Mouse (Mus musculus): ENCODE data around the gene Plekho2. TPM values are rescaled to one million over a fixed set of nuclear protein-coding genes. Genes with fewer than 3 reads are reported as not detected.

Gene Plekho2
- polyA plus RNA-seq (2015; fragmentation: Nextera tagmentation; extraction: Ambion mirVana), result 5.6 and 5.9 TPM in 2 replicates

GRCm38 (mm10) chr9:65579781-65580371 lies at the start of gene Plekho2:
Plekho2 (minus strand) TSS chr9:65580040.
- Histone ChIP-seq H3K4me2 (replicated peaks) (peak within 1 kb of the TSS; percentile 70), H3K4me1 (replicated peaks) (peaks cover 45% of the 10 kb centered on the region), H3K27me3 (no peaks in the 10 kb centered on the region), H3K27ac (peak within 1 kb of the TSS; percentile 74), H3K9me3 (no peaks in the 10 kb centered on the region), H3K9ac (replicated peaks) (peak within 1 kb of the TSS; percentile 69), H3K36me3 (no peaks in the 10 kb centered on the region), H3K4me3 (replicated peaks) (peak within 1 kb of the TSS; percentile 55)
- WGBS, result under 1% methylated on average over 45 of the region's 45 CpGs
- ATAC-seq, result peak; percentile 93

DNA sequence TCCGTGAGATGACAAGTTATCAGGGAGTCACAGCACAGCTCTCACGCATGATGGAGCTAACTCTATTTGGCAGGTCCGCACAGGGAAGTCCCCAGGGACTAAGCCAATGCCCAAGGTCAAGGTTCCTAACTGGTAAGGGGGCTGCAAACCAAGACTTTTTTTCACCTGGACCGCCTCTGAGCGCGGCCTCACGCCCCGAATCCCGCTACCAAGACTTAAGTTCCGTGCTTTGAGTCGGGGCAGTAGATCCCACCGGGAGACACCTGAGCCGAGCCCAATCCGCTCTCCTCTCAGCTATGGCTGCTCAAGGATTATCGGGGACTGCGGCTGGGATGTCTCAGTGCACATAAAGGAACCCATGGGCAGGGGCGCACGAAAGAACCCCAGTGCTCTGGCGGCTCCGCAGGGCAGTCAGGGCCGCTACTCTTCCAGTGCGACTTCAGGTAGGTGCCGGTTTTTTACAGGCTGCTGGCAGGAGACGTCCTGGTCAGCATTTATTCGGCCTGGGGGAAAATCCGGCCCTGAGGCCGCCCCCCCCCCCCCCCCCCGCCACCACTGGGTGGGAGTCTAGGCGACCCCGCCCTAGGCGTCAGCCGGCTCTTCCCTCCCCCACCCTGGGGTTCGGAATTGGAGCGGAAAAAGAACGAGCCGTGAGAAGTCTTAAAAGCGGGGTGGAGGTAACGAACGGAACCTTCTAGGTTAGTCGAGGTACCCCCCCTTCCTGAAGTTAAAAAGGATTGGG lies 49.4 kb upstream of the Plekho2 start, which contains the start of gene Rbpms2:
TSS of gene Rbpms2 (plus strand) at position 624 of the 742 bp plus-strand sequence.
- peaks cover 25% of the 10 kb centered on the region for H3K4me1 ChIP-seq (replicated peaks)
- H3K9me3 ChIP-seq, result no peaks in the 10 kb centered on the region
- H3K4me3 ChIP-seq (replicated peaks), result peak within 1 kb of the TSS; percentile 61
- 0 out of 2 replicates have a peak, but pooled peaks have one; percentile 32 for ATAC-seq
- 1% methylated on average over 38 of the region's 40 CpGs for WGBS
- H3K9ac ChIP-seq (replicated peaks), result peak within 1 kb of the TSS; percentile 69
- peaks cover 69% of the 10 kb centered on the region for H3K27me3 ChIP-seq
- peak within 1 kb of the TSS; percentile 98 for H3K4me2 ChIP-seq (replicated peaks)
- no peak within 1 kb of the TSS for H3K27ac ChIP-seq
- H3K36me3 ChIP-seq, result no peaks in the 10 kb centered on the region

DNA sequence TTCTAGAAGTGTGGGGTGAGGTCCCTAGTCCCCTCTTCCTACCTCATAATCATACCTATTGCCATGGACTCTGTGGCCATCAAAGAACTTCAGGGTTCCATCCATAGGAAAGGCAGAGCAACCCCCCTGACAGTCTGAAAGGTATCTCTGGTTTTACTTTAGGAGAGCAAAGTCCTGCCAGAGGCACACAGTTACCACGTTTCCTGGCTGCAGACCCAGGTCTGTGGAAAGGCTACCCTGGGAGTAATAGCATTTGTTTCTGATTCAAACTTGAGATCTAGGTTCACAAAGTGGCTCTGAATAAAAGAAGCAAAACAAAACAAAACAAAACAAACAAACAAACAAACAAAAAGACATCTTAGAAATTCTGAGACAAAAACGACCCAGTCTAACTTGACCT lies 44.4 kb upstream of the Plekho2 start:
- peaks cover 7% of the 10 kb centered on the region for H3K4me1 ChIP-seq (replicated peaks)
- H3K9me3 ChIP-seq, result no peaks in the 10 kb centered on the region
- no peak overlapping the region for H3K27ac ChIP-seq
- peaks cover 23% of the 10 kb centered on the region for H3K27me3 ChIP-seq
- H3K4me2 ChIP-seq (replicated peaks), result no peak overlapping the region
- 86% methylated on average over 2 of the region's 2 CpGs for WGBS
- no peak overlapping the region for H3K9ac ChIP-seq (replicated peaks)
- no peak overlapping the region for H3K4me3 ChIP-seq (replicated peaks)
- H3K36me3 ChIP-seq, result no peaks in the 10 kb centered on the region
- no peak for ATAC-seq

DNA sequence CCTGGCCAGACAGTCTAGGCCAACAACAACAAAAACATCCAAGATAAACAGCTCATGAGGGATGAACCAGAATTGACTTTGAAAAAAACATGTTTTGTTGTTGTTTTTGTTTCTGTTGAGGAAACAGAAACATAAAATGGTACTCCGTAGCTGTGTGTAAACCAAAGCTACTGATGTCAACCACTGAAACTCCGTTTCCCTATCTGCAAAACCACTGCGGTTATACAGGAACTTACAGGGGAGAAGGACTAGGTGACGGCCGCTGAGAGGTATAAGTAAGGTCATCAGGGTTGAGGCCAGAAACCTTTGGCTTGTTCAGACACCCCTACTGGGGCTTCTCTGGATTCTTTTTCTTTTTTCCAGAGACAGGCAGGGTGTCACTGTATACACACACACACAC lies 43.0 kb upstream of the Plekho2 start:
- Histone ChIP-seq H3K9ac (replicated peaks) (no peak overlapping the region), H3K27ac (no peak overlapping the region), H3K4me3 (replicated peaks) (no peak overlapping the region), H3K36me3 (no peaks in the 10 kb centered on the region), H3K27me3 (peaks cover 9% of the 10 kb centered on the region), H3K9me3 (no peaks in the 10 kb centered on the region), H3K4me2 (replicated peaks) (no peak overlapping the region), H3K4me1 (replicated peaks) (no peaks in the 10 kb centered on the region)
- ATAC-seq, result no peak
- whole genome bisulfite sequencing, result 93% methylated on average over 5 of the region's 5 CpGs

DNA sequence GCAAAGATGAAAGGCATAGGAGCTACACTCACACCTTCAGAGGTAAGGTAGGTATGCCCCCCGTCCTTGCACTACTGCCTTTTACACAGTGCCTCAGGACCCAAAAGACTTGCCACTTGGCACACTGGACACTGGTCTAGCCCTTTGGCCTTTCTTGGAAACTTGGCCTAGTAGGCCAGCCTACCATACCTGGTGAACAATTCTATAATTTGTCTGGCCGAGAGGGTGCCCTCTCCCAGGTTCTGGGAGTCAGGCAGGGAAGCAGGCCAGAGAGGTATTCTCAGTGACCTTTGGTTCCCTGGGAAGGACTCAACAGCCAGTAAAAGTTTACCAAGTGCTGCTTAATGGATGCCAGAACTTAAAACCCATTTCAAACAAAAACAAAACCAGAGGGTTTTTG lies 41.8 kb upstream of the Plekho2 start:
- 78% methylated on average over 2 of the region's 2 CpGs for WGBS
- Histone ChIP-seq H3K4me3 (replicated peaks) (no peak overlapping the region), H3K9ac (replicated peaks) (no peak overlapping the region), H3K27ac (no peak overlapping the region), H3K4me1 (replicated peaks) (no peaks in the 10 kb centered on the region), H3K36me3 (no peaks in the 10 kb centered on the region), H3K4me2 (replicated peaks) (no peak overlapping the region), H3K9me3 (no peaks in the 10 kb centered on the region), H3K27me3 (no peaks in the 10 kb centered on the region; the same call in 1 of the 2 replicates)
- ATAC-seq, result no peak

GRCm38 (mm10) chr9:65621196-65621595 lies 41.4 kb upstream of the Plekho2 start:
- no peaks in the 10 kb centered on the region for H3K9me3 ChIP-seq
- no peak overlapping the region for H3K9ac ChIP-seq (replicated peaks)
- H3K36me3 ChIP-seq, result no peaks in the 10 kb centered on the region
- no peak for ATAC-seq
- no peaks in the 10 kb centered on the region for H3K4me1 ChIP-seq (replicated peaks)
- H3K4me2 ChIP-seq (replicated peaks), result no peak overlapping the region
- 89% methylated on average over 4 of the region's 4 CpGs for WGBS
- no peak overlapping the region for H3K27ac ChIP-seq
- no peaks in the 10 kb centered on the region; the same call in 1 of the 2 replicates for H3K27me3 ChIP-seq
- no peak overlapping the region for H3K4me3 ChIP-seq (replicated peaks)

DNA sequence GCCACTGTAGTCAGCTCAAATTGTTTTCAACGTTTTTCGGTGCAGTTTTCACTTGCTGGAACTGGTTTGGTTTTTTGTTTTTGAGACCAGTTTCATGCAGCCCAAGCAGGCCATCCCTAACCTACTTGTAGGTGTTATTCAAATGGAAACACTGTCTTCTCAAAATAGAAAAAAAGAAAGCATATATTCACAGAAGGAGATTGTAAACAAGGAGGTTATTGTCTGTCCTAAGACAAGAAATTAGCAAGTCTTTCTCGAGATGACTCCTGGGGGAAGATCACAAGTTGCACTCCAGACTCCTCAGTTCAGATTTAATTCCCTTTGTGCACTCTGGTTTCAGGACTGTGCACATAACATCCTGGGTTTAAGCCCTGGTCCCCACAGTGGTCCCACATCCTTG lies 39.5 kb upstream of the Plekho2 start:
- Histone ChIP-seq H3K4me1 (replicated peaks) (no peaks in the 10 kb centered on the region), H3K9me3 (no peaks in the 10 kb centered on the region), H3K36me3 (no peaks in the 10 kb centered on the region), H3K9ac (replicated peaks) (no peak overlapping the region), H3K4me2 (replicated peaks) (no peak overlapping the region), H3K4me3 (replicated peaks) (no peak overlapping the region), H3K27ac (no peak overlapping the region), H3K27me3 (no peaks in the 10 kb centered on the region)
- 64% methylated on average over 3 of the region's 3 CpGs for WGBS
- ATAC-seq, result no peak

DNA sequence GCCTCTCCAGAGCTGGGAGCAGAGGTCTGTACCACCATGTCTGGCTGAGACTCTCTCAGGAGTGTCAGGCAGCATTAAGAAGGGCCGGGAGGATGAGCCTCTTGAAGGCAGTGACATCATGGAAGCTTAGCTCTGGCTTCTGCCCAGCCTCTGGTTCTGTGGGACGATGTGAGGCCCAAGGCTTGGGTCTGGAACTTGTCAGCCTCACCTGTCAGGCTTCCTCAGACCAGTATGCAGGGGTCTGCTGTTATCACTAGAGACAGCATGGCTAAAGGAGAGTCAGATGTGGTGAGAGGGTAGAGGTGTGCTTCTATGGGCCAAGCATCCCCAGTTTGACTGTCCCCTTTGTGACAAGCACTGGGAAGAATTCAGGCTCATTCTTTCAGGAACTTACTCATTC lies 33.3 kb upstream of the Plekho2 start:
- H3K9me3 ChIP-seq, result no peaks in the 10 kb centered on the region
- H3K9ac ChIP-seq (replicated peaks), result no peak overlapping the region
- WGBS, result 45% methylated on average over 2 of the region's 2 CpGs
- no peak overlapping the region for H3K27ac ChIP-seq
- no peaks in the 10 kb centered on the region for H3K36me3 ChIP-seq
- no peak overlapping the region for H3K4me2 ChIP-seq (replicated peaks)
- H3K4me1 ChIP-seq (replicated peaks), result no peaks in the 10 kb centered on the region
- H3K4me3 ChIP-seq (replicated peaks), result no peak overlapping the region
- H3K27me3 ChIP-seq, result no peaks in the 10 kb centered on the region
- no peak for ATAC-seq

DNA sequence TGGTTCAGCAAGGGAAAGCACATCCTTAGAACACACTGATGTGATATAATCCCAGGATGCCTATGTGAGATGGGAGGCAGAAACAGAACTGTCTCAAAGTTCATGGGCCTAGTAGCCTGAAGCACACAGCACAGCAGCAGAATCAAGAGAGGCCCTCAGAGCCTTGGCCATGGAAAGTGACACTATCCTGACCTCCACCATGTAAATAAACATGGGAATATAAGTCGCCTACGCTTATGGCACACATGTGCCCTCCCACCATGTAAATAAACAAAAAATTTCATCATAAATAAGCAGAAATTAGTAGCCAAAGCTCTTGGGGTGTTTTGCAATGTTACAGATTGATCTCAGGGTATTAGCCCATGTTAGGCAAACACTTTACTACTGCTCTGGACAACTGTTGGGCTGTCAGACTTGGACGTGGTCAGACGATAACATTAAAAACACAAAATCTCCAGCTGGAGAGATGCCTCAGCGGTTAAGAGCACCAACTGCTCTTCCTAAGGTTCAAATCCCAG lies 32.2 kb upstream of the Plekho2 start:
- 92% methylated on average over 5 of the region's 5 CpGs for WGBS
- H3K4me2 ChIP-seq (replicated peaks), result no peak overlapping the region

GRCm38 (mm10) chr9:65607120-65607519 lies 27.3 kb upstream of the Plekho2 start:
- no peak for ATAC-seq
- Histone ChIP-seq H3K27me3 (no peaks in the 10 kb centered on the region), H3K9ac (replicated peaks) (no peak overlapping the region), H3K27ac (no peak overlapping the region), H3K4me2 (replicated peaks) (no peak overlapping the region), H3K9me3 (no peaks in the 10 kb centered on the region), H3K4me3 (replicated peaks) (no peak overlapping the region), H3K36me3 (no peaks in the 10 kb centered on the region), H3K4me1 (replicated peaks) (peaks cover 8% of the 10 kb centered on the region)
- 55% methylated on average over 2 of the region's 2 CpGs for WGBS

More for the DNA sequence above, 32.2 kb upstream of the Plekho2 start:
- Histone ChIP-seq H3K36me3 (no peaks in the 10 kb centered on the region), H3K27me3 (no peaks in the 10 kb centered on the region), H3K9ac (replicated peaks) (no peak overlapping the region), H3K4me3 (replicated peaks) (no peak overlapping the region), H3K4me1 (replicated peaks) (no peaks in the 10 kb centered on the region), H3K9me3 (no peaks in the 10 kb centered on the region), H3K27ac (no peak overlapping the region)
- no peak for ATAC-seq

GRCm38 (mm10) chr9:65606321-65607109 lies 26.7 kb upstream of the Plekho2 start:
- Histone ChIP-seq H3K27me3 (no peaks in the 10 kb centered on the region), H3K4me2 (replicated peaks) (no peak overlapping the region), H3K9me3 (no peaks in the 10 kb centered on the region), H3K4me3 (replicated peaks) (no peak overlapping the region), H3K27ac (no peak overlapping the region), H3K9ac (replicated peaks) (no peak overlapping the region), H3K4me1 (replicated peaks) (peaks cover 8% of the 10 kb centered on the region), H3K36me3 (no peaks in the 10 kb centered on the region)
- WGBS, result 33% methylated on average over 9 of the region's 9 CpGs
- no peak for ATAC-seq
